Mouse (Mus musculus) gastrocnemius, postnatal 10 days (tissue): Measurements from ENCODE around the gene Ganab. TPM values are rescaled to one million over a fixed set of nuclear protein-coding genes. Genes with fewer than 3 reads are reported as not detected.

Experiments used
- microRNA-seq, 2 experiments: library from miRNA; unstranded; fragments of <30 nt; microRNA quantifications; one replicate each; pipeline ENCODE4 v1.2.0; 2021
- total RNA-seq, 2 experiments: library from RNA; stranded (reverse); gene quantifications; 2 replicates each; pipeline ENCODE4 v1.2.3; 2021

The Ganab gene
- total RNA-seq, 2 experiments from 2014 or later: 42.1 to 58.8 TPM

Small RNAs within 50 kb of the gene (microRNA-seq; reads per million reads assigned to microRNA genes)
- gene Mir5136: 0 to 0.25 reads per million in 2 experiments

Other genes starting within 250 kb of the Ganab start
- under 1 TPM; 0.11 to 0.16 TPM for gene Chrm1, start 234.3 kb upstream of the Ganab start, total RNA-seq
- gene Slc3a2, start 174.7 kb upstream of the Ganab start, total RNA-seq: 10 to 100 TPM; 29.4 to 36.7 TPM
- gene Wdr74, start 162.2 kb upstream of the Ganab start, total RNA-seq: 10 to 100 TPM; 26.5 to 27.4 TPM
- gene 1700092M07Rik, start 157.4 kb upstream of the Ganab start, total RNA-seq: under 1 TPM in 1 of 2 experiments, not detected in 1; 0.65 TPM
- gene Stx5a, start 156.7 kb upstream of the Ganab start, total RNA-seq: 10 to 100 TPM; 35.6 to 46.3 TPM
- 10 to 100 TPM; 40.8 to 61.8 TPM for gene Nxf1, start 141.0 kb upstream of the Ganab start, total RNA-seq
- gene Tmem223, start 127.1 kb upstream of the Ganab start, total RNA-seq: 10 to 100 TPM; 81.9 to 82.5 TPM
- 10 to 100 TPM; 13.6 to 14.1 TPM for gene Tmem179b, start 123.6 kb upstream of the Ganab start, total RNA-seq
- 10 to 100 TPM in 1 of 2 experiments, 1 to 10 TPM in 1; 8.5 to 12.0 TPM for gene Taf6l, start 111.7 kb upstream of the Ganab start, total RNA-seq
- 10 to 100 TPM; 40.9 to 45.1 TPM for gene Polr2g, start 99.5 kb upstream of the Ganab start, total RNA-seq
- 1 to 10 TPM; 1.0 to 1.4 TPM for gene Zbtb3, start 95.5 kb upstream of the Ganab start, total RNA-seq
- gene Ttc9c, start 78.7 kb upstream of the Ganab start, total RNA-seq: 10 to 100 TPM; 11.8 to 15.7 TPM
- 10 to 100 TPM; 42.2 to 47.8 TPM for gene Hnrnpul2, start 78.1 kb upstream of the Ganab start, total RNA-seq
- not detected for gene AC129217.1, start 68.3 kb upstream of the Ganab start, total RNA-seq
- 10 to 100 TPM; 16.8 to 19.5 TPM for gene Bscl2, start 60.6 kb upstream of the Ganab start, total RNA-seq
- gene Gng3, start 58.9 kb upstream of the Ganab start, total RNA-seq: under 1 TPM; 0.66 to 0.77 TPM
- gene Lrrn4cl, start 47.3 kb upstream of the Ganab start, total RNA-seq: 10 to 100 TPM; 11.5 to 14.0 TPM
- gene Ubxn1, start 26.6 kb upstream of the Ganab start, total RNA-seq: 100 to 1,000 TPM; 169 to 172 TPM
- gene Uqcc3, start 17.1 kb upstream of the Ganab start, total RNA-seq: 10 to 100 TPM; 55.2 to 58.1 TPM
- 10 to 100 TPM in 1 of 2 experiments, 1 to 10 TPM in 1; 7.2 to 11.8 TPM for gene Lbhd1, start 14.3 kb upstream of the Ganab start, total RNA-seq
- not detected for gene Gm49403, start 14.1 kb upstream of the Ganab start, total RNA-seq
- 10 to 100 TPM; 25.6 to 29.6 TPM for gene 1810009A15Rik, start 9.2 kb upstream of the Ganab start, total RNA-seq
- gene Gm49416, start 9.1 kb upstream of the Ganab start, total RNA-seq: 1 to 10 TPM in 1 of 2 experiments, not detected in 1; 3.3 TPM
- gene Ints5, start 5.1 kb upstream of the Ganab start, total RNA-seq: 10 to 100 TPM; 10.7 to 14.6 TPM
- gene B3gat3, start 22.3 kb downstream of the Ganab start, total RNA-seq: 10 to 100 TPM; 23.4 to 27.6 TPM
- gene Rom1, start 31.3 kb downstream of the Ganab start, total RNA-seq: 1 to 10 TPM; 4.2 to 5.6 TPM
- gene Eml3, start 31.5 kb downstream of the Ganab start, total RNA-seq: 10 to 100 TPM; 11.7 to 15.9 TPM
- 10 to 100 TPM; 37.7 to 49.7 TPM for gene Mta2, start 43.8 kb downstream of the Ganab start, total RNA-seq
- gene Tut1, start 55.8 kb downstream of the Ganab start, total RNA-seq: 10 to 100 TPM in 1 of 2 experiments, 1 to 10 TPM in 1; 9.1 to 11.2 TPM
- gene Eef1g, start 69.0 kb downstream of the Ganab start, total RNA-seq: 100 to 1,000 TPM; 640 to 671 TPM
- gene Ahnak, start 91.2 kb downstream of the Ganab start, total RNA-seq: 100 to 1,000 TPM; 235 to 267 TPM
- gene Scgb1a1, start 189.9 kb downstream of the Ganab start, total RNA-seq: under 1 TPM in 1 of 2 experiments, not detected in 1; 0.63 TPM
- 10 to 100 TPM; 11.1 to 14.2 TPM for gene Asrgl1, start 237.6 kb downstream of the Ganab start, total RNA-seq